Mouse (Mus musculus) hindlimb bud, embryonic 11.5 days (tissue): Measurements from ENCODE around the gene Pcsk5.

Experiments used
- DNase-seq: peaks from one replicate; pipeline ENCODE4 v3.0.0-alpha.2; 2012; ENCODE audit warnings: low read depth, low spot score; ENCODE audit errors: extremely low spot score

Pcsk5 gene

DNA sequence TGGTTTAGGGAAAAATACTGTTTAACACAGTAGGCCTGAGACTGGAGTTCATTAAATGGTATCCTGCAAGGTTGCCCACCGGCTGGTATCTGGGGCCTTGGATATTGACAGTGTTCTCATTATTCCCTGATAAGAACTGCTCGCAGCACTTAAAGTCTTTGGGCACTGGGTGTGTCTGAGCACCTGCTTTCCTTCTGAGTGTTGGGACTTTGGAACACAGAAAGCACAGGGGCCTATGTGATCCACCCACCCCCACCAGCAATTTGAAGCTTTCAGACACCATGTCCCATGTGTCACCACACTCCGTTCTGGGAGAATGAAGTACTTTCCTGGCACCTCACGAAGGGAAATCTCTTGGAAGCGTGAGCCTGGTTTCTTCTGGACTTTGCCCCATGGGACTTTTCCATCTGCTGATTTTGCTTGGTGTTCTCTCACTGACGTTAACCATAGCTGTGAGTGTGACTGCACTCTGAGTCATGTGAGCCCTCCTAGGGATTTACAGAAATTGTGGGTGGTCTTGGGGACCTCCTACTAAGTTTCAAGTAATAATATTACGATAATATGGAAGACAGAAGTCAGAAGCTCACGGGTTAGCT is 92.9 kb downstream of the Pcsk5 start:
- no peak for DNase-seq

DNA sequence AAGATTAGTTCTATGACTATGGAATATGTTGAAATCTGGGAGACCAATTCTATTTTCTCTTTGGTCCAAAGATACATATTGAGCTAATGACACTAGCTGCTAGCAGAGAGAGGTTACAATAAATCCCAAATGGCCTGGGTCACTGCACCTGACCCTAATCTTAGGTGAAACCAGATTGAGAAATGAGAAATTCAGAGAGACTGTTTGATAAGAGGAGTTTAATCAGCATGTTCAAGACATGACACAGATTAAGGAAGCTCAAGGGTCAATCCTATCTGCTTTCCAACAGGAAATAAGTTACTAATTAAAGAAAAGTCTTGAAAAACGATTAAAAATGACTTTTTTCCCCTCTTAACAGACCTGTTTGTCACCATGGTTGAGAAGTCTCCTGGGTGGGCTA is 96.0 kb downstream of the Pcsk5 start:
- no peak for DNase-seq

DNA sequence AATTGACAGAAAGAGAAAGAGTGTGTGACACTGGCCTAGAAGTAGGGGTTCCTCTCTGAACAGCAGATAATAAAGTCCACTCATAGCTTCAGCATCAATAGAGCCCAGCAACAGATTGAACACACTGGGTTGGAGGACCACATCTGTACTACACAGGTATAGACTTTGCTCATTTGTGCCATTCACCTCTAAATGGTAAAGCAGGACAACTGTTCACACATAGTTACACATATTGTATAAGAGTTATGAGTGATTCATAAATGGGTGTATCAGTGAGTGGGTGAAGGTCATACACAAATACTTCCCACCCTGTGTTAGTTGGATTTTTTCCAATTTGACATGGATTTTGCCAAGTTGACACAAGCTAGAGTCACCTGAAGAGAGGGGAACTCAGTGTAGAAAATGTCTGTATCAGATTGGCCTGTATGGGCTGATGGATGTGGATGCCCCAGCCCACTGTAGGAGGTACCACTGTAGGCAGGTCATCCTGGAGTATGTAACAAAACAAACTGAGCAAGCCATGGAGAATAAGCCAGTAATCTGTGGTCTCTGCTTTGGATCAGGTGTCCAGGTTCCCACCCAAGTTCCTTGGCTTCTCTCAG is 104.7 kb downstream of the Pcsk5 start:
- DNase-seq, result no peak

DNA sequence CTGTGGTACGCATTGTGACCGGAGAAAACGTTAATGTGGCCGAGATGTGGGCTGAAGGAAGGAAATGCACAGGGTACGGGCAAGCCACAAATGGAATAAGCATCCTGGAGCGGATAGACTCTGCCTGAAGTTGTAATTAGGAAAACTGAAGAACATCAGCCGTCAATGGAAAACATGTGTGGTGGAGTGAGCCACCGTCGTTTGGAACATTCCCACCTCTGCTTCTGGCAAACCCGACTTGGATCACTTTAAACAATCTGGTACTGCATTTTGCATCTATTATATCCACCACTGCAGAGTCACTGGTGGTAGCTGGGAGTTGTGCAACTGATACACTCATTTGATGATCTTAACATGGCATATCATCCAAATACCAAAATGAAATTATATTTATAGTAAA is 120.4 kb downstream of the Pcsk5 start:
- DNase-seq, result peak; percentile 14

DNA sequence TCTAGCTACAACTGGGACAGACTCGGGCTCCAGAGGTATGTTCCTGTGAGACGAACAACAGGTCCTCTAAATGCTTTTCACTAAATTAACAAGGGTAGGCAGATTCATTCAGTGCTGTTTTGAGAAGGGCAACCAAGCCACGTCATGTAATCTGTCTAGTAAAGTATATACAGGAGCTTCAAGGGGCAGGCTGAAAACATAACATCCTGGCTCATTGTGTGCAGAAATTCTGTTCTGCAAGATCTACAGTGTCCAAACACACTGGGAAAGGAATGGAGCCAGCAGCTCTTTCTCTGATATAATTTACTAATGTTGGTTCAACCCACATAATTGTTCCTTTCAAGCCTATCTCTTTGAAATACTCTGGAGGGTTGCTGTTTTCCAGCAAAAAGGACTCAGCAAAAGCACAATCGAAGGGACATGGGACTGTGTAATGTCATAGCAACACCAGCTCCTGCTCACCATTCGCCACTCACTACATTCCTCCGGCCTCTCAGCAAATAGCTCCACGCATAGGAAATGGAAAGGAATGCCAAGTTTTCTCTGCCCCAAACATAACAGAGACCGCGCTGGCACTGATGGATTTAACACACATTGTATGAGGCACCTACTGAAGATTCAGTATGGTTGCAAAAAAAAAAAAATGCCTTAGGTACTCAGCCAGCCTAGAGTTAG is 122.0 kb downstream of the Pcsk5 start:
- DNase-seq, result no peak

DNA sequence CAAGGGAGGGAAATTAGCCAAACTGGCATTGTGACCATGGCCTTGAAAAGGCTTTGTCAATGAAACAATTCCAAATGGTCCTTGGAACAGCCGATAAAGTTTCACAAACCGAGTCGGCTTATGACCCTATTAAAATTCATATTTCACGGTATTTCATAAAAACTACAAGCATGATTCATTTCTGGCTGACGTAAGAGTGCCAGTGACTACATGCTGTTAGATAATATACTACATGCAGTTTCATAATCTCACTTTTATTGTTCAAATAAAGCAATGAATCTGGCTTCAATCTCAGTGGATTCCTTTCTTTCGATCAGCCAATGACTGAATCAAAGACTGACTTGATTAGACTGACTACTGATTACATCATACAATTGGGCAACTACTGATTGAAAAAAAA is 145.8 kb downstream of the Pcsk5 start:
- DNase-seq, result no peak

DNA sequence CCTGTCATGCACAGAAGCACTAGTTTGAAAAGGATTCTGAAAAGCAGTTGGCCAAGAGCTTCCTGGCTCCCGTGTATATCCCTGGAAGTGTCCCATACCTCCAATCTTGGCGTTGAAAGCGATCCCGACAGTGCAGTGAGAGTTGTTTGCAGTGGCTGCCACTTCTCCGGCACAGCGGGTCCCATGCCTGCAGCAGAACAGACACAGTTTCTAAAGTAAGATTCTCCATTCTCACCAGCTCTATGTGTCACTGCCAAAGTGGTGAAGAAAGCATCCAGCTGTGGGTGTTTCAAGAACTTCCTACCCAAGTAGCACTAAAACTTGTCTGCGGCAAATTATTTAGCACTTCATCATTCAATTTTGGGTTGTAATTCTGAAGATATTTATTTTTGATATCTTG is 159.1 kb downstream of the Pcsk5 start:
- no peak for DNase-seq

DNA sequence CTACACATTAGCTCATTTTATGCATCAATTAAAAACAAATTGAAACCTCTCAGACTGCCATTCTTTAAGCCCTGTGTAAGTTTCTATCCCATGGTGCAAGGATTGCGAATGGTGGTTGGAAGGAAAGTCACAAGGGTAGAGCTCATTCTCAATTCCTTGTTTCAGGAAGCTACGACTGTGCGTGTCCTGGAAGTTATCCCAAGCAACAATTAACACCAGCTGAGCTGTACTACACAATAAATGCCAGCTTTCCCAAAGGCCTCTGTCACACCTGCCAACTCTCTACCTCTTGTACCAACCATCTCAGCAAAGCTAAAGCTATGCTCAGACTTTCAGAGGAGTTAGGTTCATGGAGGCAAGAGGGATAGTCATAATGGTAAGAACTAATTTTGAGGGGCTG is 174.8 kb downstream of the Pcsk5 start:
- DNase-seq, result no peak

DNA sequence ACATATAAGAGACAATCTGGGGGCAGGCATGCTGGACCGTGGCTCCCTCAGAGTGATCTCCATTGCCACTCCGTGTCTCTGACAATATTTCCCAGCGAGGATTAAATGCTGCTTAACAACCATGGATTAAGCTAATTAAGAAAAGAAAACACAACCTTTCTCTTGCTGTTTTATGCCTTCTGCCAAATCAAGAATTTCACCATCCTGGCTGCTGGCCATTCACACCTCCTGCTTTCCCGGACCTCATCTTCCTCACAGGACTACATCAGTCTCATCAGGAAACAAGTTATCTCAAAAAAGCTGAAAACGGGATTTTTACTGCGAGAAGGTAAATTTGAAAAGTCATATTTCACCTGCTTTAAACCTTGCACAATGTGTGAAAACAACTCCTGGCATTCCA is 175.2 kb downstream of the Pcsk5 start:
- no peak for DNase-seq

DNA sequence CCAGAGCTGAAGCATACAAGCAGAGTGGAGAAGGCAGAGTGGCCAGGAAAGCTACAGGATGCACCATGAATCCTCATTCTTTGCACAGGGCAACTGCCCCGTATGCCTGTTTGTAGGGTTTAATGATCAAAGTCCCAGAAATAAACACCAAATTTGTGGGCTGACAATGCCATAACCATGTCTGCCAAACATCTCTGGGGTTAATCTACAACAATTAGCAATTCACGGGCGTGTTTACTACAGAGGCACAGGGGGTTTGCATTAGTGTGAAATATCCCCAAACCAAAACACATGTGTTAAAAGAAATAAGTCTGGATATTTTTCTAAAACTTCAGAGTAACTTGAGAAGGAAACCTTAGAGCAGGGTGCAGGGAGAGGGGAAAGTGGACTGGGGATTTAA is 178.1 kb downstream of the Pcsk5 start:
- no peak for DNase-seq

DNA sequence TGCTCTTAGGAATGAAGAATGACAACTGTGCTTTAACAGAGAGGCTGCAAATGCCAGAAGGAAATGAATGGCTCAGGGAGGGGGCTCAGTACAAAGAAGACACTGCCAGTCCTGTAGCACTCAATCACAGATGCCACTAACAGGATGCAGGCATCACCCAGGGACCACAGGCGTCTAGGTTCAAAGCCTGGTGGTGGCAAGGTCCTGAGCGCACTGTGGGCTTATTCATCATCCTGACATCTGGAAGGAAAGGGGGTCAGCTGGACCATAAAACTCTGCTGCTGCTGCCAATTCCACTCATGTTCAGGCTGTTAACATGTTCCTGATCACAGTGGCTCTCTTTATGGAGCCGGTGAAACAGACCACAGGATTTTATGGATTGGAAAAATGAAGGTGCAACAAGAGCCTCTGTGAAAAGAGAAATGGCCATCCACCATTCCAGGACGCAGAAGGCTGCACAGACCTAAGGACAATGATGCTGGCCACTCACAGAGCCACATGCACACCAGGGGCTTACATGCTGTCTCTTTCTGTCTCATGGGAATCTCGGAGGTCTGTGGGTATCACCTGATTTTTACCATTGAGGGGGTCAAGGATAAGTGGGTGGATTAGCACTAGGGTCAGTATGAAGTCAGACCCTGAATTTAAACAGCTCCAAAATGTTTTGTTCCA is 186.5 kb downstream of the Pcsk5 start:
- peak; percentile 79 for DNase-seq

DNA sequence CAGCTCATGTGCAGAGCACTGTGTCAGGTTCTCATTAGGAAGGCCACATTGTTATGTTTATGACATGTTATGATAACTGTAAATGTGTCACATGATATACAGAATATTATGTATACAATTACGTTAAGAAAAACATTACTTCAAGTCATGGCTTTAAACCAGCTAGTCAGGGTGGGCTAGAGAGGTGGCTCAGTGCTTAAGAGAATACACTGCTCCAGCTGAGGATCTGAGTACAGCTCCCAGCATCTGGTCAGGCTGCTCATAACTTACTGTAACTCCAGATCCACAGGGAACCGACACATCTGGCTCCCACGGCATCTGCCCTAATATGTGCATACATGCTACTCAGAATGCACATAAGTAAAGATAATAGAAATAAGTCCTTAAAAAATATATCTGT is 187.5 kb downstream of the Pcsk5 start:
- DNase-seq, result no peak

DNA sequence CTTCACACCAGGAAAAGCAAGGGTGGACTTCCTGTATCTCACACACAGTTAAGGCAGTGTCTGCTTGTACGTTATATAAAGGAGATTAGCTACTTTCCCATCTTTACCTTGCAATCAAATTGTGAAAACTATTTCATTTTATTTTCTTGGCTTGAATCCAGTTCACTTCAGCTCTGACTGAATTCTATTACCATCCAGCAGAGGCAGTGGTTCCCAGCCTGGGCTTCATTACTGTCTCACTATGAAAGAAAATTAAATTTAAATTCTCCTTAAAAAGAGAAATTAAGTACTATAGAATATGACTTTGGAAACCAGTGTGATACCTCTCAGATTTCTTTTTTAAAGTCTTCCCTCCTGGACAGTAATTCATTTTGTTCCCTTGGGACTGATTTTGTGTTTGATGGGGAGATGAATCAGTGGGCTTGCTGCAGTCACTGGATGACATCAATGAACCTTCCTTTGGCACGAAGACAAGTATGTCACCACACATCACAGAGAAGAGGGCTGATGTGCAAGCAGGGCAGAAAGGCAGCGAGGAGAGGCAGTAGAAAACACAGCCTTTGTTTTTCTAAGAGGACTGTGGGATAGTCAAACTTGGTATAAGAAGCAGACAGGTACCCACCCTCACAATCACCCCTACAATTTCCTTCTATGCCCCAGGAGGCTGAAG is 194.2 kb downstream of the Pcsk5 start:
- DNase-seq, result no peak

DNA sequence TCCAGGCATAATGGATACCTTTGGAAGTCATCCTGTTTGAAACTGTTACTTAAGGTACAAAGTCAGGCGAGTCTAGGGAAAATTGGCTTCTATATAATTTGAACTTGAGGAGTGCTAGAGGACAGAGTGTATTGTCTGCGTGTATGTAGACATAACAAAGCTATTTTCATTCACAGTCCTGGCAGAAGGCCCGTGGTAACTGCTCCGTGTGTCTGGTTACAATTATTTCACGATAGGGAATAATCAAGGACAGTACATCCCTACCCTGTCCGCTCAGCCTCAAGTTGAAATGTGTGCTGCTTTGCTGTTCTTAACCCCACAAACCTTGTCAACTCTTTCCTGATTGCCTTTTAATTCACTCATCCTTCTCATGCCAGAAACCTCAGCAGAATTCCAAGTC is 201.4 kb downstream of the Pcsk5 start:
- DNase-seq, result no peak

DNA sequence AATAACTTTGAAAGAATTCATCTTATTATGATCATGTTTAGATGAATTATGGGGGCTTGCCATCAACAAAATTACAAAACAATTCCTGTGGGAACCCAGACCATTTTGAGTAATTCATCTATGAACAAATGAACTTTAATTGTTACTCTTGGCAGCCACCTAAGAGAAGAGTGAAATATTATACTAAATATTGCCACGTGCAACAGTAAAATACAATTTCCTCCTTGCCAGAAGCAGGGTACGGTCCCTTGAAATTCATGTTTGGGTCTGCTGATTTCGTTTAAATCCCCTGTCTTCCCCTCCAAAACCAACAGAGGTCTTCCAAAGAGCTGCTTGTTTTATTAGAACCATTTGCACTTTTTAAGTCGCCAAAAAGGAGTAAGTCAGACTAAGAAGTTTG is 221.8 kb downstream of the Pcsk5 start:
- no peak for DNase-seq

DNA sequence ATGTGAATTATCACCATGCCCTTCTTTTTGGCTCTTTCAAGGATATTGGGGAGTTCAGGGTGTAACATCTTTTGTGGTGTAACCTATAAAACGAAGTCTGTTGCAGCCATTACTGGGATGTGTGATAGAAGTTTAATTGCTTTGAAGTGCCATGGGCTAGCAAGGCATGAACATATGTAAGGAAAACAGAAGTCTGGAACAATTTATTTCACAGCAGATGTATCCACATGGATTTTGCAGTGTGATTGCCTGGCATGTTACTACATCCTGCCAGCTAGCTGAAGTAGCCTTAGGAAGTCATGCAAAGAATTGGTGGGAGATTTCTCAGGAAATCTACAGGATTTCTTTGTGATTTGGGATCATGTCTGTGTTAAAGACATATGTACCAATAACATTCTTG is 230.9 kb downstream of the Pcsk5 start:
- no peak for DNase-seq

DNA sequence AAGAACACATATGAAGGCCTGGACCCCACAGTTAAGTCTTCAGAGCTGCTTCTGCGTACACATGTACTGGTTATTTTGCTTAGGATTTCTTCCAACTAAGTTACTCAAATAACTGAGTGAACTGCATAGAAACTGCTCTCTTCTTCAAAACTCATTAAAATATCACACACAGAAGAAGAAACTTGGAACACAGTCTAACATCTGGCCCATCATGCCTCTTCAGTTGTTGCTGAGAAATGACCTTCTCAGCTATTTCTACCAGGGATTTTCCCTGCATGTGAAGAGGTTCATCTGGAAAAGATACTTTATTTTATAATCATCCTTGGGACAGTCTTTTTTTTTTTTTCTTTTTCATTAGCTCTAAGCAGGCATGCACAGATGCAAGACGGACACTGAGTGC is 231.3 kb downstream of the Pcsk5 start:
- no peak for DNase-seq

DNA sequence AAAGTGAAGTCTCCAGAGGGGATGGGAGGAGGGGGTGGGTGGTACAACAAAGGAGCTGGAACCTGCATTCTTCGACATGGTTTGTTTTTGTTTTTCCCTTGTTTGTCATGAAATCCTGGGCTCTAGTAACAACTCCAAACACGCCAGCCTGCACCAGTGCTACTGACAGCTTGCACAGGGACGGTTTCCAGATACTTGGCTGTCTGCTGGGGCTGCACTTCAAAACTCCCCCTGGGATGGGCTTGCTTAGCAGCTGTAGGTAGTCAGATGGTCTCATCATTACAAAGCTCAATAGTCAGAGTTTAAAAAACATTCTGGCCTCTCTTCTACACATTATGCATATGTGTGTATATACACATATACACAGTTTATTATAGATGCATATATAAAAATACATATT is 234.1 kb downstream of the Pcsk5 start:
- no peak for DNase-seq

DNA sequence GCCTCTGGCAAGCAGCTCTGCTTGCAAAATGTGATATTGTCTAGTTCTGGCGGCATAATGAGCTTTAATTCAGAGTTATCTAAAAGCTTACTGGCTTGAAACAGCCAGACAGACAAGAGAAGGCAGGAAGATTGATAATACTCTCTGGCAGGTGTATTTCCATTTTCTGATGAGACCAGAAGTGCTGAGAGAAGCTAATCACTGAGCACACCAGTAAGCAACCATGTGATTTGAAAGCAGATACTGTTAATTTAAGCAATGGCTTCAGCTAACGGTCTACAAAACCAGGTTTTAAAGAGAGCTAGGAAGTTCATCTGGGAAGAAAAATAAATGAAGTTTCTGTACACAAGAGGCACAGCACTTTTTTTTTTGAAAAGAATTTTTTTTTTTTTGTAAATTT is 237.1 kb downstream of the Pcsk5 start:
- DNase-seq, result no peak

DNA sequence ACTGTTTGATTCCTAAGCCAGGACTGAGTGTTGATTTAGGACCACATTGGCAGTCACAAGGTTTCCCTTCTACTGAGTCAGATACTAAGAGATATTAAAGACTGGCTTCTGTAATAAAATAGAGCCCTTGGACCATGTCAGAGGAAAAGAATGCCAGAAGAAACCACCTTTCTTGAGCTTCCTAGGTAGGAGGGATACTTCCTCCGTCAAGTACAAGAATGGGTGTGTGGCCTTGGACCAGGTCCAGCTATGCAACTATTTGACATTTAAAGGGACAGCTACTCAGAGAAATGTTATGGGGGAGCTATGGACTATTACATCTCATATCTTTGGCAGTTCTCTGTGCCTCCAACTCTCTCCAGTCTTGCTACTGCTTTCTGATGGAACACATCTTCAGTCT is 244.6 kb downstream of the Pcsk5 start:
- no peak for DNase-seq

DNA sequence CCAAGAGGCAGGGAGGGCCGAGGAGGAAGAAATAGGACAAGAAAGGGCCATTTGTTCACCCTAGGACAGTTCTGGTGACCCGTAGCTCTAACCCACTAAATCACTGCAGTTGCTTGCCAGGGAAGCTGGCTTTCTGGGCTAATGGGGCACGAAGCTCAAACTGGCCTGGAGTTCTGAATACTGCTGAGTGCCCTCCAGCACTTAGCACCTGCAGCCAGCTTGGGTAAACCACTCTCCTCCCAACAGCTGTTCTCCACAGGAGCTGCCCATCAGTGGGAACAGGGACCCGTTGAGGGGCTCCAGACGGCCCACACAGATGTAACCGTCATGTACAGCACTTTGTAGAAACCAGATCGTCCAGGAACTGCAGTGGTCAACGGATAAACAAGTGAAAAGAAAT is 246.1 kb downstream of the Pcsk5 start:
- DNase-seq, result no peak

DNA sequence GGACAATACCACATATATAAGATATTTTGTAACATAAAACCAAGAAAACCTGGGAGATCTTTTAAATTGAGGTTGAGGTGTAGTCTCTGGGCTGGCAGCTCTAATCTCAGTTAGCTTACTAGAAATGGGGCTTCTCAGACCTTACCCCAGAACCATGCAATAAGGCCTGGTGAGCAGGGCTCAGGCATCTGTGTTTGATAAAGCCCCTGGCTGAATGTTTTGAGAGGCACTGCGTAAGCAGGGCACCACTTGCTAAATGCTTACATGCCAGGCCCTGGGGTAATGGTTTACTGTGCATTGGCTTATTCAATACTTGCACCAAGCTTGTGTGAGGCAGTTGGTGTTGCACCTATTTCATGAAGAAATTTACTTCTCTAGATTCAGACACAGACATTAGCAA is 247.1 kb downstream of the Pcsk5 start:
- no peak for DNase-seq
